Mouse (Mus musculus): ENCODE results near the gene Spdef. TPM values are rescaled to one million over a fixed set of nuclear protein-coding genes. Genes with fewer than 3 reads are reported as not detected.

Gene Spdef
- polyA plus RNA-seq, 1 experiment from 2014 or later: 0.15 TPM

DNA sequence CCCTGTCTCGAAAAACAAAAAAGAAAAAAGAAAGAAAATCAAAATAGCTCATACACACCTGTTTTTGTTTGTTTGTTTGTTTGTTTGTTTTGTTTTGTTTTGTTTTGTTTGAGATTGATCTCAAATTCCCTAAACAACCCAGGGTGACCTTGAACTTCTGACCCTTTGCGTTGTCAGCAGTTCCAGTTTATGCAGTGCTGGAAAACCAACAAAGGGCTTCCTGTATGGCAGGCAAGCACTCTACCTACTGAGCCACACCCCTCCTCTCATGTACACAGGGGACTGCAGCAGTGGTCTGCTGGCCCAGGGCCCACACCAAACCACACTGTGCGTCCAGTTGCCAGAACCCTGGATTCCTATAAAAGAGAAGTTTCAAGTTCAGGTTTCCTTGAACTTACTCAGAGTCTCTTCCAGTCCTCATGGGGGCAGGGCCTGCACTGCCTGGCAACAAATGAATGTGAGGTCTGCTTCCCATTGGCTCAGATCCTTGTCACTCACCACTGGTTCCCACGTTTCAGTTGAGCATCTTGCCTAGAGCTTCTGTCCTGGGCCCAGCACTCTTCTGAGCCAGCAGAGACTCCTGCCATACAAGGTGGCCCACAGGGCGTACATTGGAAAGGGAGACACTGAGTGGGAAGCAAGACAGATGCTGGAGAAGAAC is 24.7 kb downstream of the Spdef start:
- WGBS: 63% methylated on average over 5 of the region's 5 CpGs
- Histone ChIP-seq H3K27me3 (replicated peaks) (peaks cover 39% of the 10 kb centered on the region), H3K4me2 (no peak overlapping the region), H3K4me3 (no peak overlapping the region), H3K27ac (replicated peaks) (no peak overlapping the region), H3K9me3 (peaks cover 13% of the 10 kb centered on the region; the same call in 1 of the 2 replicates), H3K9ac (no peak overlapping the region), H3K4me1 (peaks cover 18% of the 10 kb centered on the region), H3K36me3 (no peaks in the 10 kb centered on the region)
- no peak for ATAC-seq (ENCODE audit: extremely low read depth, insufficient number of reproducible peaks, low FRiP score, low TSS enrichment)

DNA sequence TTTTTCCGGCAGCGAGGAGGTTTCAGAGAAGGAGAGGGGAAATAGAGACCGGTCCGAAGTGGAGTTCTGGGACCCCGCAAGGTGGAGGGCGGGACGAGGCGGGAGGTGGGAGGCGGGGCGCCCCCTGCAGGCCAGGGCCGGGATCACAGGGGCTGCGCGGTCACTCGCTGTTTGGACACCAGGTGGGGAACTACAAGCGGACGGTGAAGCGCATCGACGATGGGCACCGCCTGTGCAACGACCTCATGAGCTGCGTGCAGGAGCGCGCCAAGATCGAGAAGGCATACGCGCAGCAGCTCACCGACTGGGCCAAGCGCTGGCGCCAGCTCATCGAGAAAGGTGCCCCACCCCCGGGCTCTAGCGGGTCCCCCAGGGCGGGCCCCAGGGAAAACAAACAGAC is 26.2 kb downstream of the Spdef start:
- WGBS: under 1% methylated on average over 34 of the region's 34 CpGs
- no peak overlapping the region for H3K27ac ChIP-seq (replicated peaks)
- ATAC-seq (ENCODE audit: extremely low read depth, insufficient number of reproducible peaks, low FRiP score, low TSS enrichment): no peak
- no peaks in the 10 kb centered on the region for H3K36me3 ChIP-seq
- H3K4me1 ChIP-seq: peaks cover 5% of the 10 kb centered on the region
- H3K4me3 ChIP-seq: peak overlapping the region; percentile 42
- peak overlapping the region; percentile 72 for H3K4me2 ChIP-seq
- peaks cover 13% of the 10 kb centered on the region; the same call in 1 of the 2 replicates for H3K9me3 ChIP-seq
- peaks cover 34% of the 10 kb centered on the region for H3K27me3 ChIP-seq (replicated peaks)
- peak overlapping the region; percentile 73 for H3K9ac ChIP-seq

DNA sequence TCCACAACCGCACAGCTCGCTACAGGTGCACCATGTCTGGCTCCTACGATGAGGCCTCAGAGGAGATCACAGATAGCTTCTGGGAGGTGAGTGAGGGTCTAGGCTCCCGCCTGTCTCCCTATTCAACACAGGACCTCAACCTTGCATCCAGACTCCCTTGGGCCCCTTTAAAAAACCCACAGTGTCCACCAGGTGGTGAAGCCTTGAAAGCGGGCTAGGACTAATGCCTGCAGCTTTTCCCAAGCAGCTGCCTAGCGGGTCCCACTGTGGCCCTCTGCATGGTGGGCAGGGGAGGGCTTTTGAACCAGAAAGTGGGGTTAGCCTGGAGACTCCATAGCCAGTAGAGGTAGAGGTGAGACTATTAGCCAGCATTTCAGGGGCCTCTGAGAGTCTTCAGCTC is 26.9 kb downstream of the Spdef start:
- Histone ChIP-seq H3K9ac (no peak overlapping the region), H3K4me2 (no peak overlapping the region), H3K27ac (replicated peaks) (no peak overlapping the region), H3K36me3 (no peaks in the 10 kb centered on the region), H3K4me3 (no peak overlapping the region), H3K9me3 (peaks cover 13% of the 10 kb centered on the region; the same call in 1 of the 2 replicates), H3K4me1 (peaks cover 4% of the 10 kb centered on the region), H3K27me3 (replicated peaks) (peaks cover 27% of the 10 kb centered on the region)
- 71% methylated on average over 6 of the region's 6 CpGs for WGBS
- no peak for ATAC-seq (ENCODE audit: extremely low read depth, insufficient number of reproducible peaks, low FRiP score, low TSS enrichment)

DNA sequence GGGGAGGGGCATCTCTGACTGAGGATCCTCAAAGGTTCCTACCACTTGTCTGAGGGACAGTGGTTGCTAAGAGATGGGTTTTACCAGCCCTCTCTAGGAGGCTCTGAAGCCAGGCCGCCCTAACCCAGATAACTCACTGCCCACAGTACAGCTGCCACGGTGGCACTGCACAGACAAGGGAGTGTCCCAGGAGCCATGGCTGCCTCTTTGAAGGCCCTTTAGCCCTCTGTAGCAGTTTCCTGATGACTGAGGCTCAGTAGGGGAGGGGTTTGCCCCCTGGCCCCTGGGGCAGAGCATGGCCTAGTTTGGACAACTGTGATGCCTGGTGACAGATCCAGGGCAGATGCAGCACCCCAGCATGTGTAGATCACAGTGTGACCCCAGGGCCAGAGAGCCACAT is 27.9 kb downstream of the Spdef start:
- H3K4me1 ChIP-seq: peaks cover 4% of the 10 kb centered on the region
- ATAC-seq (ENCODE audit: extremely low read depth, insufficient number of reproducible peaks, low FRiP score, low TSS enrichment): no peak; the same call in 1 of the 2 replicates
- no peak overlapping the region for H3K4me3 ChIP-seq
- H3K36me3 ChIP-seq: no peaks in the 10 kb centered on the region
- H3K9me3 ChIP-seq: peaks cover 7% of the 10 kb centered on the region; the same call in 1 of the 2 replicates
- WGBS: 68% methylated on average over 2 of the region's 2 CpGs
- no peak overlapping the region for H3K9ac ChIP-seq
- no peak overlapping the region for H3K27ac ChIP-seq (replicated peaks)
- no peak overlapping the region for H3K4me2 ChIP-seq
- H3K27me3 ChIP-seq (replicated peaks): peaks cover 17% of the 10 kb centered on the region

DNA sequence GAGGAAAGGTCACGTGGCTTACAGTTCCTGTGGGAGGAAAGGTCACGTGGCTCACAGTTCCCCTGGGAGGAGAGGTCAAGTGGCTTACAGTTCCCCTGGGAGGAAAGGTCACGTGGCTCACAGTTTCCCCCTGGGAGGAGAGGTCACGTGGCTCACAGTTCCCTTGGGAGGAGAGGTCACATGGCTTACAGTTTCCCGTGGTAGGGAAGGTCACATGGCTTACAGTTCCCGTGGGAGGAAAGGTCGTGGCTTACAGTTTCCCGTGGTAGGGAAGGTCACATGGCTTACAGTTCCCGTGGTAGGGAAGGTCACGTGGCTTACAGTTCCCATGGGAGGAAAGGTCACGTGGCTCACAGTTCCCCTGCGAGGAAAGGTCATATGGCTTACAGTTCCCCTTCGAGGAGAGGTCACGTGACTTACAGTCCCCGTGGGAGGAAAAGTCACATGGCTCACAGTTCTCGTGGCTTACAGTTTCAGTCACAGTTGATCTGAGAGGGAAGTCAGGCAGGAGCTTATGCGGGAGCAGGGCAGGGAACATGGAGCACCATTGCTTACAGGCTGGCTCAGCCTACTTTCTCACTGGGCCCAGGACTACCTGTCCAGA is 29.0 kb downstream of the Spdef start:
- peaks cover 7% of the 10 kb centered on the region; the same call in 1 of the 2 replicates for H3K9me3 ChIP-seq
- peaks cover 4% of the 10 kb centered on the region for H3K4me1 ChIP-seq
- no peaks in the 10 kb centered on the region for H3K36me3 ChIP-seq
- WGBS: 77% methylated on average over 17 of the region's 17 CpGs
- H3K27me3 ChIP-seq (replicated peaks): peaks cover 6% of the 10 kb centered on the region
- no peak overlapping the region for H3K4me3 ChIP-seq
- H3K4me2 ChIP-seq: no peak overlapping the region
- H3K27ac ChIP-seq (replicated peaks): no peak overlapping the region
- no peak overlapping the region for H3K9ac ChIP-seq
- ATAC-seq (ENCODE audit: extremely low read depth, insufficient number of reproducible peaks, low FRiP score, low TSS enrichment): no peak

DNA sequence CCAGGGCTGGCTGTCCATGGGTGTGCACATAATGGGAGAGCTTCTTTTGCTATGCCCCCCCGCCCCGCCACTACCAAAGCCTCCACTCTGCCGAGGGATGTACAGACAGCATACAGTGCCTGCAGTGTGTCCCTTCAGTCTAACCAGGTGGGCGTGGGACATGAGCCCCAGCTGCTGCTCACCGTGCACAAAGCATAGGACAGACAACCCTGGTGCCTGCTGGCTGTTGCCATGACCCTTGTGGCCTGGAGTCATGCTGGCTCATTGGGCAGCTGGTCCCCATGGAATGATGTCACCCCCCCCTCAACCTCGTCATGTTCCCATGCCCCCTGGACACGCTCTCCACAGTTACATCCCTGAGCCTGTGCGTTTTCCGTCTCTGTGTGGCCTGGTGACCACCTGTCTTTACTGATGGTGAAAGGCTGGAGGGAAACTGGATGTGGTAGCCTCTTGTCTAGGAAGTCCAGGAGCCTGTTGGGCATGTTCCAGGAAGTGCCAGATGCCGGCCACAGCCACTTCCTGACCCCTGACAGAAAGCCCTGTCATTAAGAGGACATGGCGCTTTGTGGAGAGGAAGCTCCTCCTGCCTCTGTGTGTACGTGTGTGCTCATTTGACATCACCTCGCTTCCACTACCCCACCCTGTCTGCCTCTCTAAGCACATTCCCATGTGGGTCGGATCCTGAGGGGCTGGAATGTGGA is 37.6 kb downstream of the Spdef start:
- Histone ChIP-seq H3K4me2 (no peak overlapping the region), H3K9me3 (no peaks in the 10 kb centered on the region), H3K9ac (no peak overlapping the region), H3K27ac (replicated peaks) (no peak overlapping the region), H3K4me1 (peaks cover 2% of the 10 kb centered on the region), H3K27me3 (replicated peaks) (peaks cover 43% of the 10 kb centered on the region), H3K36me3 (no peaks in the 10 kb centered on the region), H3K4me3 (no peak overlapping the region)
- ATAC-seq (ENCODE audit: extremely low read depth, insufficient number of reproducible peaks, low FRiP score, low TSS enrichment): no peak
- 63% methylated on average over 14 of the region's 14 CpGs for WGBS

DNA sequence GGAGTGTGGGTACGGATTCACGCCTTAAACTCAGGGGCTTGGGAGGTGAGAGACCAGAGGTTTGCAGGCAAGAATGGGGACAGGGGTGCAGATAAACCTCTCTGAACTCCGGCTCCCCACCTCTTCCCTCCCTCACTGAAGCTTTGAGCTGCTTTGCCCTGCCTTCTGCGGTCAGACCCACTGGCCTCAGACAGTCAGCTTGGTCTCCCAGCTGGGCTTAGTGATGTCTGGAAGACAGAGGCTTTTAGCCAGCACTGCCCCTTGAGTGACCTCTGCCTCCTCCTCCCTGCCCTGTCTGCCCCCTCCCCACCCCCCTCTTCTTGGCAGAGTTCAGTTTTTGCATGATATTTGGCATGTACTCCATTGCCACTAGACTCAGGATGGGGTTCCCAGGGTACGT is 42.4 kb downstream of the Spdef start:
- 41% methylated on average over 5 of the region's 5 CpGs for WGBS
- Histone ChIP-seq H3K27ac (replicated peaks) (no peak overlapping the region), H3K36me3 (no peaks in the 10 kb centered on the region), H3K9ac (no peak overlapping the region), H3K4me2 (no peak overlapping the region), H3K27me3 (replicated peaks) (peaks cover 83% of the 10 kb centered on the region), H3K4me1 (peaks cover 16% of the 10 kb centered on the region), H3K4me3 (no peak overlapping the region), H3K9me3 (no peaks in the 10 kb centered on the region)
- ATAC-seq (ENCODE audit: extremely low read depth, insufficient number of reproducible peaks, low FRiP score, low TSS enrichment): no peak

DNA sequence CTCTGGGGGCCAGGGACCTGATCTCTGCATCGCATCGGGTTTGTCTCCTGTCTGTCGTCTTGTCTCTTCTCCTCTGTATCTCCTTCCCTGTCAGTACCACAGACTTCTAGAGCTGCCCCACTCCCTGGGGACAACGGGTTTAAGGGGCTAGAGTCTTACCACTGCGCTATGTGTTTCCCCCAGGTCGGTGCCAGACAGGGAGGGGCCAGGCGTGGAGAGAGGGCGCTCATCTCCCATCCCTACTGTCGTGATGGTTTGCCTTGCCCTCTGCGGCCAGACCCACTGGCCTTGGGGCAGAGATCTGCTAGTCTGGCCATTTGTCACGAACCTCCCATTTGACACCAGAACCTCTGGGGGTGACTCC is 43.2 kb downstream of the Spdef start:
- peak overlapping the region; percentile 51 for H3K4me3 ChIP-seq
- peaks cover 16% of the 10 kb centered on the region for H3K4me1 ChIP-seq
- peak overlapping the region; percentile 73; the same call in 1 of the 2 replicates for H3K9ac ChIP-seq
- 3% methylated on average over 11 of the region's 11 CpGs for WGBS
- peaks cover 83% of the 10 kb centered on the region for H3K27me3 ChIP-seq (replicated peaks)
- H3K27ac ChIP-seq (replicated peaks): no peak overlapping the region
- no peak for ATAC-seq (ENCODE audit: extremely low read depth, insufficient number of reproducible peaks, low FRiP score, low TSS enrichment)
- no peaks in the 10 kb centered on the region for H3K36me3 ChIP-seq
- no peaks in the 10 kb centered on the region for H3K9me3 ChIP-seq
- H3K4me2 ChIP-seq: peak overlapping the region; percentile 80

DNA sequence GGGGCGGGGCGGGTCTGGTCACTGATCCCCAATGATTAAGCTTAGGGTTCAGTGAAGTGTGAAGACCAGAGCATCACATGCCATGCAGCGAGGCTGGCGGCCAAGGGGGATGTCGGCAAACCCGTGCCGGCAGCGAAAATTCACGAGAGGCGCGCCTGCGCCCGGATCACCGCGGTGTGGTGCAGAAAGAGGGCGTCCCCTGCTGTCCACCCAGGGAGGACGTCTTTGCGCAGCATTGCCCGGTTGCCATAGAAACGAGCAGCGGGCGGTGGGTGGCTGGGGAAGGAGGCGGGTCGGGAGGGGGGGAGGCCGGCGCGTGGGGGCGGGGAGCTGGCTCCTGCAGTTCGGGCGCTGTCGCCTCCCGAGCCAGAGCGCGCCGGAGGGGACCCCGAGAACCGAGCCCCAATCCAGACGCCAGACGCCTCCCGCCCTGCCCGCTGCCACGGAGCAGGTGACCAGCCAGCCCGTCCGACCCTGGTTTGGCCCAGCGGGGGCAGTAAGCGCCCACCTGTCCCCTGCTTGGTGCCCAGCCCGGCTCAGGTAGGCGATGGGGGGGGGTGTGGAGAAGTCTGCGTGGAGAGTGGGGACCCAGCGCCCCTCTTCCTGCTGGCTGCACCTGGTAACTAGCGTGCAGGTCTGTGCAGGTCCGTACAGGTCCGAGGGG is 43.7 kb downstream of the Spdef start:
- no peak for ATAC-seq (ENCODE audit: extremely low read depth, insufficient number of reproducible peaks, low FRiP score, low TSS enrichment)
- WGBS: under 1% methylated on average over 49 of the region's 53 CpGs
- Histone ChIP-seq H3K27ac (replicated peaks) (no peak overlapping the region), H3K36me3 (no peaks in the 10 kb centered on the region), H3K4me2 (peak overlapping the region; percentile 80), H3K4me1 (peaks cover 17% of the 10 kb centered on the region), H3K9ac (peak overlapping the region; percentile 73), H3K9me3 (no peaks in the 10 kb centered on the region), H3K4me3 (peak overlapping the region; percentile 51), H3K27me3 (replicated peaks) (peaks cover 79% of the 10 kb centered on the region)

DNA sequence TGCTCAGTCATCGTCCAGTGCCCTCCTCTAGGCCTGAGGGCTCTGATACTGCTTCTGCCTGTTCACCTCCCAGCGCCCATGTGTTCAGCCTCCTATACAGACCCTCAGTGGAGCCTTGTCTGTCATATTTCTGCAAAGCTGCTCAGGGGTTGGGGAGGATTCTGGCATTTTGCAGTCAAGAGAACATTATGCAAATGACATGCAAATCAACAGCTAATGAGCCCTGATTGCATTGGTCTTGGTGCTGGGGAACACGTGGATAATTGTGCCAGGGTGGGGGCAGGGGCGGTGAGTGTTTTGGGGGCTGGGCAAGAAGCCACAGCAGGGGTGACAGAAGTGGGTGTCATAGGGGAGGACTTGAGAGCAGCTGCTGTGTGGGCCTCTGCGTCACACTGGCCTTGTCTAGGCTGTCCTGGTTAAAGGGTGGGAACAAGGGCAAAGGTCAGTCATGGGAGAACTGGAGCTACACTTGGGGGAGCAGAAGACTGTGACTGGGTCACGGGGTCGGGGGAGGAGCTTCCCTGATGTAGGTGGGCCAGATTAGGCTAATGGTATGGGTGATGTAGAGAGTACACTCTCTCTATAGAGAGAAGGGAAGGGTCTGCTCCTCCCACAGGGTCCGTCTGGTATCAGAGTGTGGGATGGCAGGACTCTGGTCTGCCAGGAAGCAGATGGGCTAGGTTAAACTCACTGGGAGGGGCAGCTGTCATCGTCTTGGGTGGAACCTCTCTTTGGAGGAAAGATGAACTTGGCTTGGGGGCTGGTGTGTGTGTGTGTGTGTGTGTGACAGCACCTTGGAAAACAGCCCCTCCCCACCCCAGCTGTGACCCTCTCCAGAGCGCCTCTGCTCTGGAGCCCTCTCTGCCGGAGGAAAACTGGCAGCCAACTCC is 49.6 kb downstream of the Spdef start:
- no peak overlapping the region for H3K27ac ChIP-seq (replicated peaks)
- no peak overlapping the region for H3K9ac ChIP-seq
- H3K4me1 ChIP-seq: peaks cover 10% of the 10 kb centered on the region; the same call in 1 of the 2 replicates
- 43% methylated on average over 11 of the region's 11 CpGs for WGBS
- H3K9me3 ChIP-seq: no peaks in the 10 kb centered on the region
- no peak overlapping the region for H3K4me3 ChIP-seq
- no peaks in the 10 kb centered on the region for H3K36me3 ChIP-seq
- H3K4me2 ChIP-seq: no peak overlapping the region
- peaks cover 21% of the 10 kb centered on the region for H3K27me3 ChIP-seq (replicated peaks)
- ATAC-seq (ENCODE audit: extremely low read depth, insufficient number of reproducible peaks, low FRiP score, low TSS enrichment): no peak

All from heart, embryonic 13.5 days (tissue).